Comparison of ENCODE assay signal across 7 mouse cellular contexts in the genomic region with DNA sequence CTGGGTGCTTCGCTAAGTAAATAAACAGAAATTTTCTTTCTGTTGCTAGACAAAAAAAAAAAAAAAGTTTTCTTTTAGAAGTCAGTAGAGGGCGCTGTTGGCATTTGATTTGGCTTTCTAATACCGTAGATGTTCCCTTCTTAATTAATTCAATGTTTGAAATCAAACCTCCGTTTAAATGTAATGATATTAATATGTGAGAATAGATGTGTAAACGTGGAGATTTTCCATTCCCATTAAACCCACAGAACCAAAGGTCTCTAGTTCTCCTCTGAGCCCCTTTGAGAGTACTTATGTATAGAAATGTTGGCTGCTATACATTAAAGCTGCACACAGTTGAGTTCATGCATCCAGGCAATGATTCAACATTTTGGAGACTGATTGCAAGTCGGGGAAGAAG.
DNase-seq lines count a peak whose midpoint lies in the region; ATAC-seq and TF ChIP-seq lines count a peak whose summit lies in the region.

No protein-coding gene starts in this region.

- peaks cover 18% of the 10 kb centered on the region for H3K4me1 ChIP-seq in heart, embryonic 16.5 days (ENCODE audit: control insufficient read depth, insufficient read depth, low read length)

- ATAC-seq in heart, embryonic 16.5 days (replicated peaks; ENCODE audit: extremely low read depth, insufficient read depth, low FRiP score) = no peak

- H3K4me3 ChIP-seq in left cerebral cortex, adult 2 months = no peak overlapping the region
- H3K4me3 ChIP-seq in heart, embryonic 16.5 days (ENCODE audit: low read length) = no peak overlapping the region

- peak; percentile 70 for TF ChIP-seq CTCF in left cerebral cortex, adult 2 months (IDR thresholded peaks at IDR 0.05)
- no peak for TF ChIP-seq CTCF in brain, embryonic 14.5 days (IDR thresholded peaks at IDR 0.05; ENCODE audit: borderline replicate concordance, extremely low read depth, insufficient read depth, insufficient read length)

- DNase-seq in left cerebral cortex, adult 2 months (ENCODE audit: extremely low spot score in 1 of 2, low spot score in 2 of 2) = no peak
- no peak for DNase-seq in left cerebral cortex, postnatal 4 days
- peak; percentile 91 for DNase-seq in brain, embryonic 14.5 days (ENCODE audit: low read depth)
- peak; percentile 22 for DNase-seq in retina, adult 2 months (ENCODE audit: low read depth, low spot score)
- DNase-seq in B cell, adult 2 months = no peak
- no peak for DNase-seq in thymus, postnatal 0 days (ENCODE audit: low spot score)

- peak overlapping the region; percentile 42; the same call in 1 of the 2 replicates for H3K4me2 ChIP-seq in heart, embryonic 16.5 days (ENCODE audit: low read depth, low read length)

- no peak overlapping the region; the same call in 1 of the 2 replicates for H3K27ac ChIP-seq in left cerebral cortex, adult 2 months
- H3K27ac ChIP-seq in heart, embryonic 16.5 days (ENCODE audit: low read length) = no peak overlapping the region

- H3K9ac ChIP-seq in heart, embryonic 16.5 days (ENCODE audit: low read length) = 0 out of 2 replicates have a peak overlapping the region, but pooled peaks have one; percentile 34

- H3K9me3 ChIP-seq in heart, embryonic 16.5 days (replicated peaks; ENCODE audit: control insufficient read depth, low read length) = no peaks in the 10 kb centered on the region

- H3K27me3 ChIP-seq in heart, embryonic 16.5 days (ENCODE audit: control insufficient read depth, insufficient read depth, low read length) = no peaks in the 10 kb centered on the region

- TF ChIP-seq POLR2A in brain, embryonic 14.5 days (IDR thresholded peaks at IDR 0.05; ENCODE audit: borderline replicate concordance, extremely low read depth, insufficient read depth, insufficient read length, poor library complexity, severe bottlenecking) = no peak

- no peaks in the 10 kb centered on the region for H3K36me3 ChIP-seq in heart, embryonic 16.5 days (ENCODE audit: control insufficient read depth, insufficient read depth)

- intact Hi-C loops in left cerebral cortex, adult 2 months (cut with DNase I) = loop anchor here (1.0 to 5.0 kb wide), 7 partner anchors 67 to 1368 kb away; no protein-coding TSS in a partner anchor
- intact Hi-C loops in left cerebral cortex, postnatal 4 days (cut with DNase I) = loop anchor here (2.0 to 10.0 kb wide), 5 partner anchors 780 to 1370 kb away; no protein-coding TSS in a partner anchor

- 5% methylated on average over 6 of the region's 6 CpGs for WGBS in heart, embryonic 16.5 days

Comparison
In these comparisons a context has a peak if more than half of its experiments do, and no peak if none do; other contexts are left out.
1. DNase-seq: peak in brain, embryonic 14.5 days (single experiment) and retina, adult 2 months (single experiment); none in left cerebral cortex, adult 2 months (0 of 2), left cerebral cortex, postnatal 4 days (single experiment), B cell, adult 2 months (0 of 2) and thymus, postnatal 0 days (single experiment).